Mouse (Mus musculus) kidney, adult 11 months (tissue): ENCODE results near the gene Rims3.

ENCODE experiments used
- DNase-seq: peaks from one replicate; pipeline ENCODE4 v3.0.0; 2022

Gene Rims3

GRCm38 (mm10) chr4:120893656-120894401 is 39.2 kb downstream of the Rims3 start:
- no peak for DNase-seq

DNA sequence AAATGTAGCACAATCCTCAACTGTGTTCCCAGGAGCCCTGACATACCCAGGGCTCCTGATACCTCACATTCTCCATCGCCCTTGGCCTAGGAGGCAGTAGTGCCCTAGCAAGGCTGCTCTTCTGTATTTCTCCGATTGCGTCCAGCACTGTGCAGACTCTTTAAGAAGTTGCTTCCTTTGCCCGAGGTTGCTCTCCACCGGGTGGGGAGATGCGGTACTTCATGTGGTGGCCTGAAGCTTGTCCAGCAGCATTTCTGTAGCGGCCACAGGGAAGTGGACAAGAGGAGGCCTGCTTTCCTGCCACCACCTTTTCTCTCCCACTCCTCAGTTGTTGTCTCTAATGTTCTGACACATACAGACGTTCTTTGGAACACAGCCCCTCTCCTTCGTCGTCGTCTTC is 40.0 kb downstream of the Rims3 start:
- DNase-seq = no peak

DNA sequence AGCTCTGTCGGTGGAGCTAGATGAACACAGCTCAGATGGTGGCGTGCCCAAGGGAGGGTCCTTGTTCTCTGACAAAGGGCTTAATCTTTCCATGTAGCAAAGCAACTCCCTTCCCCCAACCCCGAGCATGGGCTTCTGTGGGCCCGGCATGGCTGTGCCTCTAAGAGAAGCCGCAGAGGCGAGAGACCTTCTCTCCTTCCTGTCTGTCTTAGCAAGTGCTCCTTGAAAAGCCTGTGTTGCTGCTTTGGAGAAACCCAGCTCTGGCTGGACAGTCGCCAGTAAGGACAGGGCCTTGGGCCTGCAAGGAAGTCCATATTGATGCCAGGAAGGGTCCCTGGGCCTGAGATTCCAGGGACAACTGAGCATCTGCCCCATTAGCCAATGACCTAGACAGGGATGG is 40.6 kb downstream of the Rims3 start:
- no peak for DNase-seq

DNA sequence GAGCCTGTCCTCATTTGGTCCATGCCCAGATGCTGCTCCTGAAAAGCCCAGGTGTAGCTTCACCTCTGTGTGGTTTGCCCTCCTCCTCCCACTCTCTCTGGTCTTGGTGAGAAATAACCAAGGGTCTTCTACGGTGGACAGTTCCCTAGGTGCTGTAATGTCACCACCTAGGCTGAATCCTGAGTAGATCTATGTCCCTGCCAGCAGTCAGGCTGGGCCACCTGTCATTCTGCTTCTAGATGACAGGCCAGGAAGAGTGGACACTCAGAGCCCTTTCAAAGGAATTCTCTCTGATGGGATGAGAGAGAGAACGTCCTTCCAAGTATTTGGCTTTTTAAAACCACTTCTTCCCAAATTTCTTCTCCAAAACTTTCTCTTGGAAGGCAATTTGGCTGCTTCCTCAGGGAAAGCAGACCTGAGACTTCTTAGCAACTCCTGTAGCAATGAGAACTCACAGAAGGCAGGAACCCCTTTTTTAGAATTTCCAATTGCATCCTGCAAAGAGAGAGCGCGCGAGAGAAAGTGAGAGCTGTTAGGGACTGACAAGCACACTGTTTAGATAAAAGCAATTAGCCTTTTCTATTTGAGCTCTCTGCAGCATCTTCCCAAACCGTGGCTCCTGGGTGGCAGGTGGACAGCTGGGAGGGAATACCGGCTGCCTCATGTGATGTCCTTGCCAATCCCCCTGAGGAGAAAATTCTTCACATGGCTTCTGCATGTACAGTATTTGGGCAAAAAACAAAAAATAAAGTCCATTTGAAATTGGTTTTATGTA is 41.4 kb downstream of the Rims3 start:
- no peak for DNase-seq

- DNase-seq = no peak
These were observed 49.9 kb downstream of the Rims3 start for GRCm38 (mm10) chr4:120904533-120904932.

DNA sequence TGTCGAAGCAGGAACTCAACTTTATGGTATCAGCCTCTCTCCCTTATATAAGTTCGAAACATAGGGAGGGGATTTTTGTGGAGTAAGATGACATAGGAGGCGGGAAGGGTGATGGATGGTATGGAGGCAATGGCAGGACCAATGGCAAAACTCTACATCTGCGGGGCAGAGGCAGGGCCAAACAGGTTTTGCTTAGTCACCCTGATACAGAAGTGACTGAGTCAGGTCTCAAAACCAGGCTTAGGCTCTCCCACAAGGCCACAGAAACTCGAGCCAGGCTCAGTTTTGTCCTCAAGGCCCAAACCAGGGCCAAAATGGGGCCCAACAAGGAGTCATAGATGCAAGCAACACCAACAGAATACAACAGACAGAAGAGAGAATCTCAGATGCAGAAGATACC is 51.0 kb downstream of the Rims3 start:
- DNase-seq = no peak

DNA sequence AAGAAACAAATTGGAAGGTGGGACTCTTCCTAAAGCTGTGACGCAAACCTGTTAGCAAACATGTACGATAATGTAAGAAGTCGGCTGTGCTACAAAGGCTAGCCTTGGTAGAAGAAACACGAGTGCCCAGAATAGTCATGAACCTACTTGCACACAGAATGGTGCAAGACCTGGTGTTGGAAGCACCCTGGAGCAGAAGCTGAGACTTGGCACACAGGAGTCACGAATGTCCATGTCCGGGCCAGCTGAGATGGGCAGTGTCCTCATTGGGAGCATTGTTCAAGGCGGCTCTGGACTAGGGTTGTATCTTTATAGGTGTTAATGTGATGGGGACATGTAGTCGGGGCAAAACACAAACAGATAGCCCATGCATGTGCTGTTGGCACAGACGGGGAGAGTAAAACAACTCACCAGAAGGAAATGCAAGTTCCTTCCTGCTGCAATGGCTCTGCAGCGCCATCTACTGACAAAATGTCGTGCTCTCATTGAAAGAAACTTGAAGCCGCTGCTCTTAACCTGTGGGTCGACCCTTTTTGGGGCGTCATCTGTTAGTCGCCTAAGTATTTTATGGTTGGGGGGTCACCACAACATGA is 55.0 kb downstream of the Rims3 start:
- no peak for DNase-seq

DNA sequence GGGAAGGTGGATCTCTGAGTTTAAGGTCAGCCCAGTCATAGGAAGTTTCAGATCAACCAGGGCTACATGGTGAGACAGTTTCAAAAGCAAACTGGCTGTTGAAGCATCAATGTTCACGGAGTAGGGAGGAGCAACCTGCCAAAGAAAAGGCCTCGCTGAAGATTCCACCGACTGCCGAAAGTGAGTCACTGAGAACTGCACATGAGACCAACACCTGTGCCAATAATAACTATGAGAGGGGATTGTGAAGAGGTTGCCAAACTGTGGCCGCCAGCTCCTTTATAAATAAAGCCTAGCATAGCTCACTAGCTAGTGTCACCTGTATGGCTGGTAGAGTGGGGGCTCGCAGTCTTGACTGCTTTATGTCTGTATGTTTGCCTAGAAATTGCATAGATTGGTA is 56.5 kb downstream of the Rims3 start:
- no peak for DNase-seq

DNA sequence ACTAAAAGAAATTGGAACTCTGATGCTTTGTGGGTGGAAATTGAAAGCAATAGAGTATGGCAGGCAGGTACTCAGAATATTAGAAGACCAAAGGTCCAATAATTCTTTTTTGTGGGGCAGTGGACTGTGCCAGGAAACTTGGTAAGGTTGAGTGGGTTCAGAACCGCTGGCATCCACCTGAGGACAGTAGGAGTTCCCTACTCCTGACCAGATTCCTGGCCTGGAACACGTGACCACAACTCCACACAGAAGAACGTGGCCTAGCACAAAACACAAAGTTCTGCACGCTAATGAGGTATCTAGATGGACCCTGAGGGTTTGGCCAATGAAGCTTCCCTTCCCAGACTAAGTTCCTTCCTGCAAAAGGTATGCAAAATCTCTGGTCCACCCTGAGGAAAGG is 58.2 kb downstream of the Rims3 start:
- DNase-seq = peak; percentile 40

DNA sequence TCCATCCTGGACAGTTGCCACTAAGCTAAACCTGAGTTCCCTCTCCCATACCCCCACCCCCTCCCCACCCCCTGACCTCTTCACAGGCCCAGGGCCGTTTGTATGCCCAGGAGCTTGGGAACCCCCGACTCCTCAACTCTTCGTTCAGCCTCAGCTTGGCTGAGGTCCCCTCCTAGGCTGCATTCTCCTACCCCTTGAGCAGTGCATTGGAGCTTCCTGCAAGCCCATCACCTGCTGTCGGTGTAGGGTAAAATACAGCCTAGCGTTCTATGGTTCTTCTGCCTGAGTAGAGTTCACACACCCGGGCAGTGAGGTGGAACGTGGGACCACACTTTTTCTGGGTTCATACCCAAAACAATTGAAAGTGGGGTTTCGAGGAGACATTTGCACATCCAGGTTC is 58.8 kb downstream of the Rims3 start:
- DNase-seq = no peak

DNA sequence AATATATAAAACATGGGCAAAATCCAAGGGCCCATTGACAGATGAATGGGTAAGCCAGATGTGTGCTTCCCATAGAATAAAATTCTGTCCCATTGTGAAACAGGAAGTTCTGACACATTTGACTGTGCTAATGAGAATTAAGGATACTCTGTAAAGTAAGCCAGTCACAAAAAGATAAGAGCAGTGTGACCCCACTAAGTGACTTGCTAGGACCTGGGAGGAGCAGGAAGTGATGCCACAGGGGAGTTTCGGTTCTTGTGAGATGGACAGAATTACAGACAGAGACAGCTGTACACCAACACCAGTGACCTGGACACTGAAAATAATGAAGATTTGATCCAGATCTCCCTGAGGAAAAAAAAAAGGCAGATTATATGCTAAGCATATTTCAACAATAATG is 59.2 kb downstream of the Rims3 start:
- no peak for DNase-seq

DNA sequence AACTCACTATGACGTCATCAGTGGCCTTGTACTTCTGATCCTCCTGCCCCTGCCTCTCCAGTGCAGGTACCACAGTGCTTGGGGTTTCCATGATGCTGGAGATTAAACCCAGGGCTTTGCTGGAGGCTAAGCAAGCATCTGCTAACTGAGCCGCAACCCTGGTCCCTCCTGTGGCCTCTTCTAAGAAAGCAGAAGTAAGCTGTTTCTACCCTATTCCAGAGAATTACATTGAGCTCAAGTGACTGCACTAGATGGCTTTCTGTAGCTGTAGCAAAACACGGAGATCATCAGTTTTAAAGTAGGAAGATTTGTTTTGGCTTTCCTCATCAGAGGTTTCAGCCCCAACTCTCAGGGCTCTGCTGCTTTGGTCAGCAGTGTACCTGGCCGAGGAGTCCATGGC is 59.9 kb downstream of the Rims3 start:
- DNase-seq = no peak

GRCm38 (mm10) chr4:120921461-120921860 is 66.8 kb downstream of the Rims3 start:
- no peak for DNase-seq

DNA sequence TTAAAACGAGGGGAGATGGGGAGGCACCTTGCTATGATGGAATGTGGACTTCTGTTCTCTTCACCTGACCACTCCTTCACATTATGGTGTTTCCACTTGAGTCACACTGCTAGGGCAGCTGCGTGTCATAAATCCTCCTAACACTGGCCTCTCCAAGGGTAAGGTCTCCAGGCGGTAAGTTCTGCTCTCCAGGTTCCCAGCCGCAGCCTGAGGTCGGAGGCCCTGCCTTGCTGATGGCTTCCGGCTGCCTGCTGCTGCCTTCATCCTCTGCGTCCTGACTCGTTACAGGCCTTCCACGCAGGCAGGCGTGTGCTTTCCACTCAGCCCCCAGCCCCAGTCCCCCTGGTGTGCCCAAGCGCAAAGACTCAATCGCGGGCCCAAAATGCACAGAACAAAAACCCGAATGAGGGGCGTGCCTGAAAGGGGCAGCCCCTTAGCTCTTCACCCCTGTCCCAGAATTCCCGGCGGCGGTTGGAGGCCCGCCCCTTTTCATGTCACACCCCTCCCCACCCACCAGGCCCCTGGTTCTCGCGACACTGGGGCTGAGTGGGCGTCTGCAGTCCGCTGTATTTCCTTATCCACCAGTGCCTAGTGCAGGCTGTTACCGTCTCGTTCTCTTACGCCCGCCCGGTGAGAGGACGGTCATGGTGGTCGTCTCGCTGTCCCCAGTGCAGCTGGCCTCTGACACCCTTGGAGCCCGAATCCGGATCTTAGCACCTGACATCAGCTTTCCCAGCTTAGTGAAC is 70.1 kb downstream of the Rims3 start, which contains the start of gene Exo5:
Gene Exo5 (minus strand): TSS at position 464 of the 746 bp plus-strand sequence.
- DNase-seq = peak; percentile 87

DNA sequence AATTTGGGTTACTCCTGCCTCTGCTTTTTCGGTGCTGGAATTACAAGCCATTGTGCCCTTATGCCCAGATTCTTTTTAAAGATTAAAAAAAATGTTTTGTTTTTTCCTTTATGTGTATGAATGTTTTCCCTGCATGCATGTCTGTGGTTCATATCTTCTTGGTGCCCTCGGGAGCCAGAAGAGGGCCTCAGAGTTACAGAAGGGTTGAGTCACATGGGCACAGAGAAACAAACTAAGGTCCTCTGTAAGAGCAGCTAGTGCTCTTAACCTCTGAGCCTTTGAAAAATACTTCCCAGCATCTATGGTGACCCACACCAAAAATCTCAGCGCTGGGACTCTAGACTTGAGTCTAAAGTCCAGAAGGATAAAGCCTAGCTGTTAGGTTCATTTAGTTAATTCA is 70.8 kb downstream of the Rims3 start:
- peak; percentile 66 for DNase-seq

- no peak for DNase-seq
These were observed 74.1 kb downstream of the Rims3 start for GRCm38 (mm10) chr4:120928686-120929085.

DNA sequence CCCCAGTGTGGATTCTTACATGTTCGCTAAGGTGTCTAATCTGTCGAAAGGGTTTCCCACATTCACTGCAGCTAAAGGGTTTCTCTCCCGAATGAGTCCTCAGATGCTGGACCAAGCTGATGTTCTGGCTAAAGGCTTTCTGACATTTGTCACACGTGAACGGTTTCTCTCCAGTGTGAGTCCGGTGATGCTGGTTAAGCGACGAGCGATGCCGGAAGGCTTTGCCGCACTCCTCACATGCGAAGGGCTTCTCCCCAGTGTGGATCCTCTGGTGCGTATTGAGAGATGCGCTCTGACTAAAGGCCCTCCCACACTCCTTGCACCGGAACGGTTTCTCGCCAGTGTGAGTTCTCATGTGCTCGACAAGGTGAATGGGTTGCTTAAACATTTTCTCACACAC is 76.1 kb downstream of the Rims3 start:
- DNase-seq = no peak

DNA sequence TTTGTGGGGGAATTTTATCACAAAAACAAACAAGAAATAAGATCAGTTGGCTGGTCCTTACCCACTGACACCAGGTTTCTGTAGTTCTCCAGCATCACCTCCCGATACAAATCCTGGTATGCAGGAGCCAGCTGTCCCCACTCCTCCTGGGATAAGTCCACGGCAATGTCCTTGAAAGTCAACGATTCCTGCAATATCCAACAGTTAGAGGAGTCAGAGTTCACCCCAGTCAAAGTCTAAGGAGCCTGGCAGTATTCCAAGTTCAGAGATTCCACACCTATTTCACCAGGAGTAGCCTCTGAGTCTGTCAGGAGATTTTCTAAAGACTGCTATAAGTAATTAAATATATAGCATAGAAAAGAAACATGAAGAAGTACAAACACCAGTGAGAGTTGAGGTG is 80.4 kb downstream of the Rims3 start:
- peak; percentile 52 for DNase-seq
